Mouse (Mus musculus) forebrain, embryonic 10.5 days (tissue): ENCODE results near the gene Foxm1. TPM values are rescaled to one million over a fixed set of nuclear protein-coding genes. Genes with fewer than 3 reads are reported as not detected.

Experiments used
- DNase-seq: peaks from one replicate; pipeline ENCODE4 v3.0.0-alpha.2; 2017; ENCODE audit warnings: low spot score; ENCODE audit errors: extremely low spot score
- H3K27ac ChIP-seq: fragments of 300-500 bp; sonication (generic); 2 replicates; pipeline ENCODE4 v1.5.1; 2016; ENCODE audit warnings: mild to moderate bottlenecking
- H3K27me3 ChIP-seq: fragments of 300-500 bp; sonication (generic); 2 replicates; pipeline ENCODE4 v1.6.1; 2016; ENCODE audit warnings: mild to moderate bottlenecking; ENCODE audit not compliant: poor library complexity, severe bottlenecking
- H3K36me3 ChIP-seq: fragments of 300-500 bp; sonication (generic); replicated peaks from 2 replicates; pipeline ENCODE4 v1.6.1; 2016; ENCODE audit warnings: mild to moderate bottlenecking, moderate library complexity
- H3K4me1 ChIP-seq: fragments of 300-500 bp; sonication (generic); 2 replicates; pipeline ENCODE4 v1.6.1; 2016
- H3K4me3 ChIP-seq: fragments of 300-500 bp; sonication (generic); 2 replicates; pipeline ENCODE4 v1.5.1; 2016; ENCODE audit warnings: mild to moderate bottlenecking, moderate library complexity
- H3K9me3 ChIP-seq: fragments of 300-500 bp; sonication (generic); 2 replicates; pipeline ENCODE4 v1.6.1; 2016; ENCODE audit warnings: mild to moderate bottlenecking, moderate library complexity
- WGBS: fragments of 180-500 bp; shearing (Covaris S2); methylation state at CpG from one replicate; pipeline ENCODE4 v1.1.7; 2016; 5-methylcytosine and 5-hydroxymethylcytosine counted together
- polyA plus RNA-seq: library from polyadenylated mRNA; unstranded; fragments of >200 nt; fragmentation: Nextera tagmentation; extraction: Ambion mirVana; gene quantifications from 2 replicates; pipeline ENCODE4 v1.2.1, GENCODE M21; 2016

Gene Foxm1
- polyA plus RNA-seq, 1 experiment from 2014 or later = 77.0 TPM

DNA sequence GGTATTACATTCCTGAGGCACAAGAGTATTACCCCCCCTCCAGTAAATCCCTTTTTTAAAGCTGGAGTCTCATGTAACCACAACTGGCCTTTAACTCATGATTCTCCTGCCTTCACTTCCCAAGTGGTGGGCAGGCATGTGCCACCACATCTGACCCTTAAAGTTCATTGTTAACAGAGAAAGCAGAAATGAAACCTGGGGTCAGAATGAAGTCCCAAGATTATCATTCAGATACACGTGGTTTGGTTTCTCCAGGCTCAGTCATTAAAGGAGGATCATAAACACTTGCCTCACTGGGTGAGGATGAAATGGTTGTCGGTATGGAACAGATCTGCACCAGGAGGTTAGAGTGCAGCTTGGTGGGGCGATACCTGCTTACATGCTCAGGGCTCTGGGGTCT, 18.5 kb downstream of the Foxm1 start:
- H3K27me3 ChIP-seq = no peaks in the 10 kb centered on the region
- no peak overlapping the region for H3K4me3 ChIP-seq
- no peaks in the 10 kb centered on the region for H3K9me3 ChIP-seq
- 84% methylated on average over 3 of the region's 3 CpGs for WGBS
- DNase-seq = no peak
- peaks cover 14% of the 10 kb centered on the region for H3K36me3 ChIP-seq
- H3K27ac ChIP-seq = no peak overlapping the region
- H3K4me1 ChIP-seq = no peaks in the 10 kb centered on the region

- DNase-seq = no peak
- 82% methylated on average over 7 of the region's 7 CpGs for WGBS
- H3K4me1 ChIP-seq = peaks cover 6% of the 10 kb centered on the region
- no peak overlapping the region for H3K4me3 ChIP-seq
- H3K9me3 ChIP-seq = no peaks in the 10 kb centered on the region
- H3K27ac ChIP-seq = no peak overlapping the region
- H3K36me3 ChIP-seq = no peaks in the 10 kb centered on the region
- H3K27me3 ChIP-seq = no peaks in the 10 kb centered on the region
Measured at GRCm38 (mm10) chr6:128383752-128384151, 21.0 kb downstream of the Foxm1 start.

GRCm38 (mm10) chr6:128385026-128385425, 22.3 kb downstream of the Foxm1 start:
- H3K4me3 ChIP-seq = no peak overlapping the region
- peaks cover 6% of the 10 kb centered on the region for H3K4me1 ChIP-seq
- H3K27me3 ChIP-seq = no peaks in the 10 kb centered on the region
- H3K9me3 ChIP-seq = no peaks in the 10 kb centered on the region
- DNase-seq = no peak
- H3K36me3 ChIP-seq = no peaks in the 10 kb centered on the region
- WGBS = 91% methylated on average over 1 of the region's 1 CpGs
- H3K27ac ChIP-seq = no peak overlapping the region

DNA sequence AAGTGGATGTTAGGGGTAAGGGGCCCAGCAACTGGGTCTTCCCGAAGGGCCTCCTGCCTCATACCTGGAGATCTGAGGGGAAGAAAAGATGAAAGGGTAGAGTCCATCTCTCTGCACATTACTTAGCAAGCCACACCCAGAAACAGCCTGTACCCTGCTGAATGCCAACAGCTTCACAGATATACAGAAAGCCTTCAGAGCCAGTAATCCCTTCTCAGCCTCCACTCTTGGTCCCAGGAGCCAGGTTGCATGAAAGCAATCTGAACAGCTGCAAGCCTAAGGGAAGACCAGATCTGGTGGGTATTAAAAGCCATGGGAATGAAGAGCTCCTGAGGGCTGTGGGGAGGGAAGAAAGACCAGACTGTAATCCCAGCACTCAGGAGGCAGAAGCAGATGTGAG, 26.4 kb downstream of the Foxm1 start:
- 86% methylated on average over 1 of the region's 1 CpGs for WGBS
- no peak for DNase-seq
- no peaks in the 10 kb centered on the region for H3K27me3 ChIP-seq
- peaks cover 6% of the 10 kb centered on the region for H3K4me1 ChIP-seq
- no peak overlapping the region for H3K4me3 ChIP-seq
- no peaks in the 10 kb centered on the region for H3K9me3 ChIP-seq
- no peak overlapping the region for H3K27ac ChIP-seq
- no peaks in the 10 kb centered on the region for H3K36me3 ChIP-seq

DNA sequence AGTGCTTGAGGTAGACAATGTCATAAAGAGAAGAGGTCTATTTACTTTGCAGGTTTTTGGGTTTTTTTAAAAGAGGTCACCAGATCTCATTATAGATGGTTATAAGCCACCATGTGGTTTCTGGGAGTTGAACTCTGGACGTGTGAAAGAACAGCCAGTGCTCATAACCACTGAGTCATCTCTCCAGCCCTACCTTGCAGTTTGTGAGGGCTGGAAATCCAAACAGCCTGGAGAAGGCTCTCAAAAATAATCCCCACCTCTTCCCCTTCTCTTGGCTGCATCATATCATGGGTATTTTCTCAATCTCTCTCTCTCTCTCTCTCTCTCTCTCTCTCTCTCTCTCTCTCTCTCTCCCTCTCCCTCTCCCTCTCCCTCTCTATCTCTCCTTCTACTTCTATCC, 27.9 kb downstream of the Foxm1 start:
- 65% methylated on average over 1 of the region's 1 CpGs for WGBS
- no peak overlapping the region for H3K4me3 ChIP-seq
- H3K27me3 ChIP-seq = no peaks in the 10 kb centered on the region
- H3K9me3 ChIP-seq = no peaks in the 10 kb centered on the region
- peaks cover 6% of the 10 kb centered on the region for H3K4me1 ChIP-seq
- H3K36me3 ChIP-seq = no peaks in the 10 kb centered on the region
- DNase-seq = no peak
- H3K27ac ChIP-seq = no peak overlapping the region

- Histone ChIP-seq H3K9me3 (no peaks in the 10 kb centered on the region), H3K4me1 (peaks cover 11% of the 10 kb centered on the region), H3K4me3 (no peak overlapping the region), H3K27ac (no peak overlapping the region), H3K27me3 (no peaks in the 10 kb centered on the region), H3K36me3 (no peaks in the 10 kb centered on the region)
- DNase-seq = no peak
- 80% methylated on average over 7 of the region's 7 CpGs for WGBS
Measured at GRCm38 (mm10) chr6:128397574-128398261, 35.0 kb downstream of the Foxm1 start.

DNA sequence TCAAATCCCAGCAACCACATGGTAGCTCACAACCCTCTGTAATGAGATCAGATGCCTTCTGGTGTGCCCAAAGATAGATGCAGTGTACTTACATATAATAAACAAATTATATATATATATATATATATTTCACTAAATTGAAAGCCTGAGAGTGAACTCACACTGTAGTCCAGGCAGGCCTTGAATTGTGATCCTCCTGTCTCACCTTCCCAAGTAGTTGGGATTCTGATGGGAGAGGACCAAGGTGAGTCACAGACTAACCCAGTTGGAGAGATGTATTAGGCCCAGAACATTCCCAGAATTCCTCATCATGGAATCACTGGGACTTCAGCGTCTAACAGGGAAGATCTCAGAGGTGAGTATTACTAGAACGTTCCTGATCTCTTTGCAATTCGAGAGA, 36.2 kb downstream of the Foxm1 start, which contains the start of gene Nrip2:
Gene Nrip2, plus strand, starts transcription at position 301 of the 400 bp plus-strand sequence.
- 85% methylated on average over 3 of the region's 3 CpGs for WGBS
- no peak for DNase-seq
- 0 out of 2 replicates have a peak within 1 kb of the TSS, but pooled peaks have one; percentile 22 for H3K27ac ChIP-seq

GRCm38 (mm10) chr6:128399421-128400185, 36.8 kb downstream of the Foxm1 start:
- no peaks in the 10 kb centered on the region for H3K36me3 ChIP-seq
- H3K4me1 ChIP-seq = peaks cover 11% of the 10 kb centered on the region
- no peaks in the 10 kb centered on the region for H3K9me3 ChIP-seq
- H3K27me3 ChIP-seq = no peaks in the 10 kb centered on the region
- H3K27ac ChIP-seq = 0 out of 2 replicates have a peak overlapping the region, but pooled peaks have one; percentile 22
- DNase-seq = no peak
- H3K4me3 ChIP-seq = no peak overlapping the region
- WGBS = 60% methylated on average over 21 of the region's 21 CpGs

More for the DNA sequence above, 36.2 kb downstream of the Foxm1 start, which contains the start of gene Nrip2:
- Histone ChIP-seq H3K36me3 (no peaks in the 10 kb centered on the region), H3K4me1 (peaks cover 11% of the 10 kb centered on the region), H3K27me3 (no peaks in the 10 kb centered on the region), H3K4me3 (no peak within 1 kb of the TSS), H3K9me3 (no peaks in the 10 kb centered on the region)

GRCm38 (mm10) chr6:128404708-128405107, 41.9 kb downstream of the Foxm1 start:
- no peak for DNase-seq
- no peaks in the 10 kb centered on the region for H3K9me3 ChIP-seq
- H3K4me1 ChIP-seq = peaks cover 5% of the 10 kb centered on the region
- peaks cover 40% of the 10 kb centered on the region for H3K36me3 ChIP-seq
- no peaks in the 10 kb centered on the region for H3K27me3 ChIP-seq
- H3K4me3 ChIP-seq = no peak overlapping the region
- 72% methylated on average over 5 of the region's 5 CpGs for WGBS
- H3K27ac ChIP-seq = no peak overlapping the region

DNA sequence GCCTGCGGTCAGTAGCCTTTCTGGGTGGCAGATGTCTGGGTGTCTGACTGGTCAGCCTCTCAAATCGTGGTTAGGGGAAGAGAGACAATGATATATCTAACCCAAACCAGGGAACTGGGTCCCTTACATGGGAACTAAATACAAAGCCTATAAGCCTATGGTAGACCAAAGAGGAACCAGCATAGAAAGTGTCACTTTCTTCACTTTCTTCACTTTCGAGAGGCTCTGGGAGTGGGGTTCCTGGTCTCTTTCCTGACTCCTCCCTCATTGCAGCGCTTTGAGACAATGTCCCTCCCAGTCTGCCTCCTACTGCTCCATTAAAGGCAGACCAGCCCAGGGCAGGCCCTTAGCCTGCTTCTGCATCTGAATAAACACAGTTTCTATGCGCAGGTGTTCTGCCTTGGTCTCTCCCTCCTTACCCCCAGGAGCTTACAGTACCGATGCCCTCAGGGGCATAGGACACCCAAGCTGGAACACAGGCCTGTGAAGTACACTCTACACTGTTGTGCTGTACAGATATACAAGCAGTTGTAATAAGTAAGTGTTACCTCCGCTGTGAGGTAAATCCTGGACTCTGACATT, 45.9 kb downstream of the Foxm1 start:
- peaks cover 80% of the 10 kb centered on the region for H3K36me3 ChIP-seq

DNA sequence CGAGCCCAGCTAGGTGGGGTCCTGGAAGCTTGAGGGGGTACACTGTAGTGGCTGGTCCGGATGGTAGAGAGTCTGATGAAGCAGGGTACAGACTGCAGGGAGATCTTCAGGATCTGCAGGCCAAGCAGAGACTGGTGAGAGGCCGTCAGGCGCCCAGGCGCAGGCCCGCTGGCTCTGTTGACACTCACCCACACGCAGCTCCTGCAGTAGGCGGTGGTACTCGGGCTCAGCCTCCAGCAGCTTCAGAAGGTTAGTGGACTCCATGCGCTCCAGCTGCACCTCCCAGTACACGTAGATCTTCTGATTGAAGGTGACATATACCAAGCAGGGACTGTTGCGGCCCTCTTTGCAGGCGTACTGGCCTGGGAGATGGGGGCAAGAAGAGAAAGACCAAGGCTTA, 47.5 kb downstream of the Foxm1 start:
- H3K4me3 ChIP-seq = no peak overlapping the region
- peaks cover 93% of the 10 kb centered on the region for H3K36me3 ChIP-seq

More for the DNA sequence above, 45.9 kb downstream of the Foxm1 start:
- WGBS = 88% methylated on average over 7 of the region's 7 CpGs
- H3K9me3 ChIP-seq = no peaks in the 10 kb centered on the region
- H3K27me3 ChIP-seq = no peaks in the 10 kb centered on the region
- H3K4me1 ChIP-seq = no peaks in the 10 kb centered on the region
- no peak for DNase-seq
- no peak overlapping the region for H3K4me3 ChIP-seq
- no peak overlapping the region for H3K27ac ChIP-seq

DNA sequence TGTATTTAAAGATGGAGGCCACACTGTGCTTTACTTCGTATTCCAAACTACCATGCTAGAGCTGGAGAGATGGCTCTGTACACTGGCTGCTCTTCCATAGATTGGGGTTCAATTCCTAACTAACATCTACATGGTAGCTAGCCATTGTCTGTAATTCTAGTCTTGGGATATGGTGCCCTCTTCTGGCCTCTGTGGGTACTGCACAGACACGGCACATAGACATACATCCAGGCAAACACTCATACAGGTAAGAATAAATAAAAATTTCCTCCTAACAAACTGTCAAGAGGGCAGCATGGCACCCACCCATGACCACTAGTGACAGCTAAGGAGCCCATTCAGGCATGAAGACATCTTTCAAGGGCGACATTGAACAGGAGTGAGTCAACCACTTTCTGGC, 48.3 kb downstream of the Foxm1 start:
- peak; percentile 76 for DNase-seq
- Histone ChIP-seq H3K4me3 (no peak overlapping the region), H3K27ac (no peak overlapping the region), H3K9me3 (no peaks in the 10 kb centered on the region), H3K36me3 (peaks cover 95% of the 10 kb centered on the region), H3K27me3 (no peaks in the 10 kb centered on the region), H3K4me1 (no peaks in the 10 kb centered on the region)
- WGBS = 13% methylated on average over 3 of the region's 3 CpGs

More for the DNA sequence above, 47.5 kb downstream of the Foxm1 start:
- no peak overlapping the region for H3K27ac ChIP-seq
- DNase-seq = no peak
- H3K9me3 ChIP-seq = no peaks in the 10 kb centered on the region
- no peaks in the 10 kb centered on the region for H3K4me1 ChIP-seq
- no peaks in the 10 kb centered on the region for H3K27me3 ChIP-seq
- 94% methylated on average over 13 of the region's 13 CpGs for WGBS

- Histone ChIP-seq H3K27me3 (no peaks in the 10 kb centered on the region), H3K27ac (no peak overlapping the region), H3K36me3 (peaks cover 74% of the 10 kb centered on the region), H3K4me3 (no peak overlapping the region), H3K4me1 (no peaks in the 10 kb centered on the region), H3K9me3 (no peaks in the 10 kb centered on the region)
- WGBS = 94% methylated on average over 5 of the region's 5 CpGs
- DNase-seq = no peak
Measured at GRCm38 (mm10) chr6:128416169-128416568, 53.4 kb downstream of the Foxm1 start.
